Mouse (Mus musculus) ES-CJ7 (cell line): ENCODE measurements around the gene Sat1.
A peak's percentile ranks its signal among the peaks of the same experiment; 100 is the strongest.

ENCODE experiments used
- DNase-seq: peaks from one replicate; pipeline ENCODE4 v3.0.0; 2011; ENCODE audit warnings: low read depth, low spot score

The Sat1 gene

DNA sequence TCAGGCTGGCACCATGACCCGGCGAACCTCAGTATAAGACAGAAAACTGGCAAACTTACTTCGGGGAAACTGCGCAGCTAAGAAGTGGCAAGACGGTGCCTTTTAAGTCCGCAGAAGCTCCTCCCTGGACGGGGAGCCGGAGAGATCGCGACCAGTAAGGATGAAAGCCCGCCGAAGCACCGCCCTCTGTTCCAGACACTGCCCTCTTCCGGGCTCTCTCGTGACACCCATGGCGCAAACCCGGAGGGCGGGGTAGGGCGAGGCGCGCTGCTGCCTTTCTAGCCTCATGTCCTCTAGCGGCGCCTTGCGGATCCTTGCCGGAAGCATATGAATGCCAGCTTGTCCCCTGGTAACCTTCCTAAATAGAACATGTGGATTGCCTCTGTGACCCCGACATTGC is at the start of gene Sat1:
TSS of gene Sat1 (minus strand) at position 179 of the 400 bp plus-strand sequence.
- DNase-seq, result peak; percentile 92

DNA sequence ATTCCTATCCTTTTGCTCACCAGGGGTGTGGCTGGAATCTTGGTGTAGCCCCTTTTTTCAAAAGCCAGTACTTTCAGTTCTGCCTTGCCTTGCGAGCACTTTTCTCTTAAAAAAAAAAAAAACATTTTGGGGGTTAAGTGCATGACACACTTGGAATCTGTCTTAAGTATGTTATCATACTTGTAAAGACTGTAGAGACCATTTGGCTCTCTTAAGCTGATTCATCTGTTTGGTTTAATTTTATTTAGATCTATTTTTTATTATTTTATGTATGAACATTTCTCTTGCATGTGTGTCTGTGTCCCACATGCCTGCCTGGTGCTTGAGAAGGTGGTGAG is 46.6 kb upstream of the Sat1 start:
- peak; percentile 7 for DNase-seq

DNA sequence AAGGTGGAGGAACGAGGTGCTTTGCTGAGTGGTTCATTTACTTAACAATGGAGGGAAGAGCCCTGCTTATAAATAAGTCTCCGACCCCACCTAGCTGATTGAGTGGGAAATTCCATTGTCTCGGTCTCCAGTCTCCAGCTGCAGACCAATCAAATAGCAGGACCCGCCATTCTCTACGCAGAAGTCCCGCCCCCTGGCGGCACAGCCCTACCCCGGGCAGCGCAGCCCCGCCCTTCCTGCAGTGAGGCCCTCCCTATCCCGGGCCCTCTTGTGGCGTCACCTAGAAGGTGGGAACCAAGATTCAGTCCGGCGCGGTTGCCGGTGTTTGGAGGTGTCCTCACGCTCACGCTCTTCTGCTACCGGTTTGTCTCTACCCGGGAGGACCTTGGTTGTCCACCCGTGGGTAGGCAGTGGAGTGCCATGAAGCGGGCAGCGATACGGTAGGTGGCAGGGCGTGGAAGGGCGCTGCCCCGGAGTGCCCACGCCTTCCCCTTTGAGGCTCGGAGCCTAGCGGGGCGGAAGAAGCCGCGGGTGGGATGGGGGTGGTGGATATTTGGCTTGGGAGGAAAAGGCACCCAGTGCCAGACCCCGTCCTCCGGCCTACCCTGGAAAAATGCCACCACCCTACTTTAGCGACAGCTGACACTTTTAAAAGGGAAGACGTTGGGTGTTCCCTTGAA is 46.1 kb upstream of the Sat1 start, which contains the start of gene Acot9:
TSS of gene Acot9 (plus strand) at position 209 of the 680 bp plus-strand sequence.
- DNase-seq, result peak; percentile 95

DNA sequence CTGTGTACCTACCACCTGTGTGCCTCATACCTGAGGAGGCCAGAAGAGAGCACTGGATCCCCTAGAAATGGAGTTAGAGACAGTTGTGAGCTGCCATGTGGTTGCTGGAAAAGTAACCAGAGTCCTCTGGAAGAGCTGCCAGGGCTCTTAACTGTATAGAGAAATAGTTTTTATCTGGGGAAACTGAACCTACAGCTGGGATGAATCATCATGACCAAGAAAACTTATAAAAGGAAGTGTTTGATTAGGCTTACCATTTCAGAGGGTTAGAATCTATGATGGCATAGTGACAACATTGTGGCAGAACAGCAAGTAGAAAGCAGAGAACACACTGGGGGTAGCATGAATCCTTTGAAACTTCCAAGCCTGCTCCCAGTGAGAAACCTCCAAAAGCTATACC is 40.6 kb upstream of the Sat1 start:
- DNase-seq, result no peak

DNA sequence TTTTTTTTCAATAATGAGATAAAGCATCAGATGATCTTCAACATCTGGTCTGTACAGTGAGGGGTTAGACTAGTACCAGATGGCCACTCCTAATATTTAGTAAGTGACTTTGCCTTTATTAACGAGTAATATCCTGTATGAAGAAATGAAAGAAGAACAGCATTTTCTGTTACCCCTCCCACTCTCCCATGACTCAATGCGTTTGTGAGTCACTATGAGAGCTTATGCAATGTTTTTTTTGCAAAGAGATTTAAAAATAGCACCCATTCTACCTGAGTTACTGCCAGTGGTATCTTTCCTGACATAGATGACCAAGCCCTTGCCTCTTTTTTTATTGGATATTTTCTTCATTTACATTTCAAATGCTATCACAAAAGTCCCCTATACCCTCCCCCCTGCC is 2.0 kb upstream of the Sat1 start:
- DNase-seq, result no peak

DNA sequence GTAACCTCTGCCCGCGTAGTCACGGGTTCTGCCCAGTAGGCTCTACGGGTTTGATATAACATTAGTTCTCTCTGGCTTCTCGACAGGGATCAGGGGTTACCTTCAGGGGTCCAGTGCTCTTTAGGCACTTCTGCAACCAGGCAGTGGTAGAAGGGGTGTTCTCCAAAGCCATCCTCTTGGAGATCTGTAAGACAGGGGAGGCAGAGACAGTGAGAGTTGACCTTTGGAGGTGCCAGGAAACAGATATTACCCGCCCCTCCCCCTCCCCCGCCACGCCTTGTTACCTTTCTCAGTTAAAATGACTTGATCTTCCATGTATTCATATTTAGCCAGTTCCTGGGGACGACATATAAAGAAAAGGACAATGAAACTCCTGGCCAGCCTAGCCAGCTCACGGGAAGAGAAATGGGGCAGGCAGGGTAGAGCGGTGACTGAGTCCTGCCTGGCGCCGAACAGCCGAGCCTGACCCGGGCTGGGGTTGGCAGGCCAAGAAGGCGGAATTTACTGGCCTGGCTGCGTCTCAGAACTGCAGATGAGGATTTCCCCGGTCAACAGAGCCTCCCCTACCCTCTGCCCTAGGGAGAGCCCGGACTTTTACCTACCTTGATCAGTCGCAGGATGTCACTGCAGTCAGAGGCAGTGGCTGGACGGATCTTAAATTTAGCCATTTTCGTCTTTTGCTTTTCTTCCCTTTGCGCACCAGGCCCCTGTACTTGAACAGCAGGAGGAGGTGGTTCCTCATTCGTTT is 574 bp downstream of the Sat1 start:
- DNase-seq, result no peak

DNA sequence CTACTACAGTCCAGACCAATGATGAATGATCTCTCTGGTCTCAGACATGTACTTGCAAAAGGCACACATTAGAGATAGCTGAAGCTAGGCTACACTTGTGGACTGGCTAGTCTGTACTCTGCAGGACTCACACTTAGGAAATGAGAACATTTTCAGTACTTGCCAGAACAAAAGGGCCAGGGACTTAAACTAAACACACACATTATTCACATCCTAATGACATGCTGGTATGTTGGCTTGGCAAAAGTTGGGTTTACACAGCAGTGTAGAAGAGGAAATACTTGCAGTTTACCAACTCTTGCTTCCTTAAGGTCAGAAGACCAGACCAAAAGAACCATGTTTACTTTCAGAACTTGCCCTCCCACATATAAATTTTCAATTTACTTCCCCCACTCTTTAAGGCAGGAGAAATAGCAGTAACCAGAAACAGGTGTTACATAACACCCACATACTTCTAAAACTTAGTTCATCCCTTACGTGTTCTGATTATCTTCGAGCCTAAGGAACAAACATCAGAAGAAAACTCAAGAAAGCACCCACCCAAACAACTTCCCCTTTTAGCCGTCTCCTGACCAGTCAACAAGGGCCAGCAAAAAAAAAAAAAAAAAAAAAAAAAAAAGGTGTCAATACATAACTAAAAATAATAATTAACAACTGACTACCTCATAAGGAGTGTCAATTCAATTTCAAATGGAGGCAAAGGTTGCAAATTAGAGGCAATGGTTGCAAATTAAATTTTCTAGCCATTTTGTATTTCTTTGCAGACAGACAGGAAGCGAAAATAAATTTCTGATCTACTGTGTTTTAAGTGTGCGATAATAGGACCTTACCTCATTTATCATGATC is 1.7 kb downstream of the Sat1 start:
- no peak for DNase-seq

DNA sequence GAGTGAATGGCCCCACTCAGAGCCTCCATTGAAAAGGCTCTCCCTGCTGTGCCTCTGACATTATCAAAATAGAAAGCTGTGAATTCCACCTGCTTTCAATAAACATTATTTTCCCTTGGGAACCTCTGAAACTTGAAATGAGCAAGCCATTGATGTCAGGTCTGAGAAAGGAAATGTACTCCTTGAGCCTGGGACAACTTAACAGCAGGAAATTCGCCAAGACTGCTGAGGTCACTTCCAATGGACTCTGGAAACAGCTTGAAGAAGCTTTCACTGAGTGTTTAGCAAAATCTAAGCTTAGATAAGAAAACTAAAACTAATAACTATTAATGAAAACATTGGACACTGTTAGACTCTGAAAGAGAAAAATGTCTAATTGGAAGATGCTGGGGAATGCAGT is 7.6 kb downstream of the Sat1 start:
- DNase-seq, result no peak

DNA sequence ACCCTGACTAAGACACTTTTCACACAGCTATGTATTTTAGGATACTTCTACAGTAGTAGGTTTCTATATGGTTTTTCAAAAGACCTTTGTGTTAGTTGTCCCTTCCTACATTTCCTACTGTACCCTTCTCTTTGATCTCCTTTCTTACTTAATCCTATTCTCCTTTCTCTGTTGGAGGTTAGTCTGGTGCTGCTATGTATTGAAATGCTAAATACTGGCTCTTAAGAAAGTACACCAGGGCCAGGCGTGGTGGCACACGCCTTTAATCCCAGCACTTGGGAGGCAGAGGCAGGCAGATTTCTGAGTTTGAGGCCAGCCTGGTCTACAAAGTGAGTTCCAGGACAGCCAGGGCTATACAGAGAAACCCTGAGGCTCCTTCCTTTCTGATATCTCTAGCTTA is 10.8 kb downstream of the Sat1 start:
- DNase-seq, result peak; percentile 55

DNA sequence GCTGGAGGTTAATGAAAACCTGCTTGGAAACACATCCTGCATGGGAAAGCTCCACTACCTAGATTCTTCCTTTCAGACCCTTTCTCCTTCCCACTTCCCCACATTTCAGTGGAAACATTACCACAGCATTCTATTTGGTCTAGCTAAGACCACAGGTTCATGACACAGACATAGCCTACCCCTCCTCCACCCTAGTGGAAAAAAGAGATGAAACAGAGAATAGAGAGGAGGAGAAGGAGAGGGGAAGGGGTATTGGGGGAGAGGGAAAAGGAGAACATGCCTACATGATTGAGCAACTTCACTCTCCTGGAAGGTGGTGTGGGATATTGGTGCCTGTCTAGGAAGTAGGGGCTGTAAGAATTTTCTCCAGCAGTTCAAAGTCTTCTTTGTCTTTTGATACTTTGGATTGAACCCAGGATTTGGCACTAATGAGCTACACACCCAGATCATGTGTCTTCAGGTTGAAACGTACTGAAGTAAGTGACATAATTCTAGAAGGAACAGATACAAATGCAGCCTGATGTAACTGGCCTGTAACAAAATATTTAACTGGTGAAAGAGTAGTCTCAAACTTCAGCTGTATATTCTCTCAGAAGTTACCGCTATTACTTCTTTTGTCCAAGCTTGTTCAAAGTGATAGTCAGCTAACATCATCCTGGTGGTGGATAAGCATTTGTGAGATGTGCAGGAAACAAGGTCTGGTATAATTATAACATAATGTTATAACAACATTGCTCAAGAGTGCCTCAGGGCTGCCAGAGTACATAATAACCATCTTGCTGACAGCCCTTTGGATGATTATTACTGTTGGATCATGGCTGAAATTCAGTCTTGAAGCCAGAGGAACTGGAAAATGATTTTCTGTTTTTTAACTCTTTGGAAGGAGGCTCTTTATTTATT is 13.6 kb downstream of the Sat1 start:
- DNase-seq, result no peak

DNA sequence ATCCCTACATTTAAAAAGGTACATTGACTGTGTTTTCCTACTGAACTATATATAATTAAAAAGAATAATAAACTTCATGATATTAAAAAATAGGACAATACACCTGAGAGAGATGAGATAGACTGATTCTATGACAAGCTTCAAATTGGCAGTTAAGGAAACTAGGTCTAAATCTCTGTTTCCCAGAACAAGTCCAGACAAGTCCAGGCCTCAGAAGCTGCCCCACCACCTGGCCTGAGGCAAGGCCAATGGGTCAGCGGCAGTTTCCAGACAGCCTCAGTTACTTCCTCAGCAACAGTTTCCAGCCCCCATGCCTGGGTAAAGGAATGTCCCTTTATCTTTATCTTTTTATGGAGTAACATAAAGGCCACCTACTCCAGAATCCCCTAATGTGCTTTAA is 14.4 kb downstream of the Sat1 start:
- no peak for DNase-seq

DNA sequence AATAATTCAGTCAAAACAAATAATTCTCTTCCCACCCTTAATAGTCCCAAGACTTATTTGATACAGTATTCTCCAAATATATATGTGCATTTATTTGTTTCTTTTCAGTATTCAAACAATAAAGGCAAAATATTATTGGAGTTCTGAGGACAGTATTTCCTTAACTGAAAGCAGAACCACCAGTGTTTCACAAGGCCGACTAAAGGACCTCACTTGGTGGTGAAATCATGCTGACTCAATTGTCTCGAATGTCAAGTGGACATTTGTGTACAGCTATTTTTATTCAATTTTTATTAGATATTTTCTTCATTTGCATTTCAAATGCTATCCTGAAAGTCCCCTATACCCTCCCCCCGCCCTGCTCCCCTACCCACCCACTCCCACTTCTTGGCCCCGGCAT is 21.3 kb downstream of the Sat1 start:
- DNase-seq, result no peak

DNA sequence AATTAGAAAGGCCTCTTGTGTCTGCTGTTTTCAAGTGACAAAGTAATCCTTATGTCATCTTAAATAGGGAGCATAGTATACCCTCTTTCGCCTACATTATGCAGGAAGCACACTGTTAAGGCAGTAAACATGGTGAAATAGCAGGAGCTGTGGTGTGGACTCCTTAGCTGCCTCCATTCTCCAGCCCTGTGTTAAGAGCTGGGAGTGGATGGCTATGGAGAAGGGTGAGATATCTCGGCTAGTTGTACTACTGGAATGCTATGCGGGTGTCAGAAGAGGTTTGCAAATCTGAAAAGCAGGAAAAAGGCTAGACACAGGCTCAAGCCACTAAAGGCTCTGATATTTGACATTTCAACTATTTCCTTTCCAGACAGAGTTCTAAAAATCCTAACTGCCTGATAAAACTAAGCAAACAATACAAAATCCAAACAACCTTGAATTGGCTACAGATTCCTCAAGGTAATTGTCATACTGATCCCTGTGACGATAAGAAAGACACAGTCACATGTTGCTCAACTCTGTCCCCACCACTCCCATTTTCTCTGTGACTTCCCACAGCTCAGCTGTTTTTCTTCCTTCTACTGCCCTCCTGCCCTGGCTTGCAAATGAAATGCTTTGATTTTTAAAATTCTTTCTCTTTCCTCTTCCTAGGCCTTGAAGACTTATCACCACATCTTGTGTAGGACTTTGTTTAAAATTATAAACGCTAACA is 22.4 kb downstream of the Sat1 start:
- no peak for DNase-seq

DNA sequence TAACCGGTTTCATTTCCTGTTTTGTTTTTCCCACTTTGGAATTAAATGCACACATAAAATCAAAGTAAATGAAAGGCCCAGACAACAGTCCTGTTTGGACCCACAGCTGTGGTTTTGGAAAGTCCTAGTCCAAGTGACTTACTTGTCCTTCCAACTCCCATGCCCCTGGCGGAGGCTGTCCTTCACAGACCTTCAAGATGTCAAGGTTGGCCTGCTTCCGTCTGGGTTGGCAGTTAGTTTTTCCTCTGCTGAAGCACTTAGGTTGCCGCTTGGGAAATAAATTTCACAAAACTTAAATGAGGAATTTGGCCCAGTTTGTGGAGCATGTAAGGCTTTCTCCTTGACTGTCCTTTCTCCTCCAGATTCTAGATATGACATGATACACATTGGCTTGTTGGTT is 24.3 kb downstream of the Sat1 start:
- DNase-seq, result no peak

DNA sequence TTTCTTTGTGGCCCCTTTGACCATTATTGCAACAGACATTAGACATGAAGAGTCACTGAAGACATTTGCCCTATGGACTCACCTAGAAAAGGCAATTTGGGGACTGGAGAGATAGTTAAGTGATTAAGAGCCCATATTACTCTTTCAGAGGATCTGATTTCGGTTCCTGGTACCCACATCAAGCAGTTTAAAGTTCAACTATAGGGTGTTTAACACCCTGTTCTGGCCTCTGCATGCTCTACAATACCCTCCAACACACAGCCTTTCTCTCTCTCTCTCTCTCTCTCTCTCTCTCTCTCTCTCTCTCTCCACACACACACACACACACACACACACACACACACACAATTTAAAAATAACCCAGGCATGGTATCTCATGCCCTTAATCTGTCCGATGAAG is 38.6 kb downstream of the Sat1 start:
- DNase-seq, result no peak

DNA sequence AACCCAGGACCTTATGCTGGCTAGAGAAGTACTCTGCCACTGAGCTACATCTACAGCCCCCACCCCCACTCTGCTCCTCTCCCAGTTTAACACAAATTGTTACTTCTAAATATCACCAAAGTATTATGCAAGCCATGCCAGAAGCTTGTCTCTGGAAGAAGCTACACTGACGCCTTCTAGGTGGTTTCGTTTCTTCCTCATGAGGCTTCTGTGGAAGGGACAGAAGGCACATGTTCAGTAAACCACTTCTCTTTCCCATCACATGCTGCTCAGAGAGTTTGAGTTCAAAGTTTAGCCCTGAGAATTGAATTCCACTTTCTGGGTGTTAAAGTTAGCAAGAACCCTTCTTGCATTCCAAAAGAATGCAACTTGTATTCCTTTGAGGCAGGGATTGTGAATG is 39.0 kb downstream of the Sat1 start:
- no peak for DNase-seq

DNA sequence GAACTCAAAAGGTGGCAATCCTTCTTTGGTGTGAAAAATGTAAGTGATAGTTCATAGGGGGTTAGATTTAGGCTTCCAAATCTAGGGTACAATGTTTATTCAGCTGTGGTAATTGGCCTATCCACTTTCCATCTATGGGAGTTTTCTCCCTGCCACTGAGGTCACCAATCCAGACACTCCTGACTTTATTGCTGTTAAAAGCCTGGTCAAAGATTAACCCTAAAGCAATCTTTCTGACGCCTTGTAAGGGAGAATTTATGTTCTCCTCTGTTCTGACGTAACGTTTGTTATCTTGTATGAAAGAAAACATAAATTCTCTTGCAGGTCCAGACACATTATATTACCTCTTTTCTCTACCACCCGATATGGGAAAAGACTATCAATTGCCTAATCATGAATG is 40.7 kb downstream of the Sat1 start:
- no peak for DNase-seq

DNA sequence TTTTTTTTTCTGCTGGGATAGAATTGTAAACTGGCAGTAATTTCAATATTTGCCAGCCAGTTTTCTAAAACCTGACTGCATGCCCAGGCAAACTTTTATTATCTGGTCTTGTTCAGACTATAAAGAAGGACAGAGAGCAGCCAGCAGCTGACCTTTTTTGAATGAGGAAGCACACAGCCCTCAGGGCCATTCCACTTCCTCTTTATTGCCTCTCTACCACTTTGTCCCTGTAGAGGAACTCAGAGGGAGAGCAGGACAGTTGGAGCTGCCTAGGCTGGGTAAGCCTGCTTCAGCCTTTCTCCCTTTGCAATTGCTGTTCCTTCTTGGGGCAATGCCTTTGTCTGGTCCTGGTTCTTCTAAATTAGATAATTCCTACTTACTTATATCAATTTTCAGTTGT is 43.9 kb downstream of the Sat1 start:
- no peak for DNase-seq

DNA sequence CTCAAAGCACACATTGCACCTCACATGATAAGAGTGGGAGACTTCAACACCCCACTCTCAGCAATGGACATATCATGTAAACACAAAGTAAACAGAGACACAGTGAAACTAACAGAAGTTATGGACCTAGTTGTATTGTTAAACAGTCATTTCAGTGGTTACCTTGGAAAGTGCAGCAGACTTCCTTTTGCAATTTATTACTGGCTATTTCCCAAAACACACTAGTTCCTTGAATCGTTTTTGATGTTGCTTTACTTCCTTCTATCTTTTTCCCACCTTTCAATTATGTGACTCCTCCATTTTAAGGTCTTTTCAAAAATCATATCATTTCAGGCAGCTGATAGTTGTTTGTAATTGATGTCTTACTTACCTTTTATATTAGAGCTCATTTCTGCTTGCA is 44.5 kb downstream of the Sat1 start:
- DNase-seq, result no peak

DNA sequence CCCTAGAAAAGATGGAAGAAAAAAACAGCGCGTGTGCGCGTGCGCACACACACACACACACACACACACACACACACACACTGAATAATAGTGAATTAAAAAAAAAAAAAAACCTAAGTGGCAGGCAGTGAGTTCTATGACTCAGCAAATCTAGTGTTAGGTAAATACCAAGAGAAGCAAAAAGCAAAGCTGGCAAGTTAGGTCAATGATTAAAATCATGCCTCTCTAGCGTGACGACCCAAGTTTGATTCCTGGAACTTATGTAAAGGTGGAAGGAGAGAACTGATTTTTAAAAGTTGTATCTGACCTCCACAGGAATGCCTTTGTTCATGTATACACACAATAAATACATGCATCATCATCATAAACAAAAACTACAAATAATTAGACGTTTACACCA is 46.4 kb downstream of the Sat1 start:
- no peak for DNase-seq

DNA sequence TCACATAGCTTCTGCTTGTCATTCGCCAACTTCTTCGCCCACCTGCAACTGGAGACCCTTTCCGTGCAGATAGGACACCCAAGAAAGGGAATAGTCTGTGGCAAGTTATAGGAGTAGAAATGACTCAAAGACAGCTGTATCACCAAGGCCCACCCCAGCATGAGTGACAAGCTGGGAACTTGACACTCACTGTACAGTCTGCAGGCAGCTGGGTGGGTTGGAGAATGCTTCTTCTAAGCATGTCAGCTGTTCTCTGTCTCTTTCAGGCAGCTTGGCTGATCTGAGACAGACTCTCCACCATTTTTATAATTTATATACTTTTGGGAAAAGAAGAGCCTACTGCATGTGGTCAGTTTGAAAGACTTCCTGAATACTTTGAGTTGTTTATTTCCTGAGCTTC is 48.6 kb downstream of the Sat1 start:
- DNase-seq, result no peak
